8 mouse cellular contexts compared by ENCODE assay signal in the genomic region with DNA sequence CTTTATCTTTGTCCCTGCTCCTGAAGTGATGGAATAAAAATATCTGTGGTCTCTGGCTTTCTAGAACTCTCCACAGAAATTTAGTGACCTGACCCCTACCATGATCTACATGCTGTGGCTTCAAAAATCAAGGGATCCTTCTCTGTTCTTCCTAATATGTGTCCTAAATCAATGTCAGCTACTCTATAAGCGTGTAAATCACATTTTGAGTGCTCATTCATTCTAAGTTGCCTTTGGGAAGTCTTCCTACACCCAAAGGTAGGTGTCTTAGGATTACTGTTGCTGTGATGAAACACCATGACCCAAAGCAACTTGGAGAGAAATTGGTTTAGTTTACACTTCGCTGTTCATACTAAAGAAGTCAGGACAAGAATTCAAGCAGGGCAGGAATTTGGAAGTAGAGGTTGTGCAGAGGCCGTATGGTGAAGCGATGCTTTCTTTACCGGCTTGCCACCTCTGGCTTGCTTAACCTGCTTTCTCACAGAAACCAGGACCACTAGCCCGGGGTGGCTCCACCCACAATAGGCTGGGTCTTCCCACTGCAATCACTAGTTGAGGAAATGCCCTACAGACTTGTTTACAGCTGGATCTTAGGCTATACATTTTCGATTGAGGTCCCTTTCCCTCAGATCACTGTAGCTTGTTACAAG. TPM values are rescaled to one million over a fixed set of nuclear protein-coding genes. Genes with fewer than 3 reads are reported as not detected.
A peak's percentile ranks its signal among the peaks of the same experiment; 100 is the strongest.
DNase-seq lines count a peak whose midpoint lies in the region; ATAC-seq and TF ChIP-seq lines count a peak whose summit lies in the region.

No protein-coding gene starts in this region.

- H3K4me1 ChIP-seq in megakaryocyte, embryonic 14.5 days = peaks cover 42% of the 10 kb centered on the region
- peaks cover 23% of the 10 kb centered on the region for H3K4me1 ChIP-seq in embryonic facial prominence, embryonic 10.5 days
- H3K4me1 ChIP-seq in kidney, postnatal 0 days (replicated peaks; ENCODE audit: insufficient read depth, low read length) = peaks cover 7% of the 10 kb centered on the region; the same call in 1 of the 2 replicates
- H3K4me1 ChIP-seq in neural tube, embryonic 11.5 days (ENCODE audit: control insufficient read depth, insufficient read depth, low read length) = peaks cover 3% of the 10 kb centered on the region

- no peak for ATAC-seq in megakaryocyte, adult 5-6 weeks (ENCODE audit: poor library complexity, severe bottlenecking)
- no peak for ATAC-seq in kidney, postnatal 0 days (replicated peaks; ENCODE audit: low FRiP score, low read depth)
- no peak for ATAC-seq in neural tube, embryonic 11.5 days (ENCODE audit: insufficient read depth, low FRiP score, low TSS enrichment)

- 39% methylated on average over 7 of the region's 7 CpGs for WGBS in embryonic facial prominence, embryonic 10.5 days
- 23% methylated on average over 7 of the region's 7 CpGs for WGBS in kidney, postnatal 0 days
- 38% methylated on average over 7 of the region's 7 CpGs for WGBS in neural tube, embryonic 11.5 days

- peak overlapping the region; percentile 74 for H3K9ac ChIP-seq in kidney, postnatal 0 days (ENCODE audit: low read depth, low read length)
- peak overlapping the region; percentile 52 for H3K9ac ChIP-seq in neural tube, embryonic 11.5 days (ENCODE audit: low read length)

- no peaks in the 10 kb centered on the region for H3K9me3 ChIP-seq in megakaryocyte, embryonic 14.5 days
- H3K9me3 ChIP-seq in embryonic facial prominence, embryonic 10.5 days = no peaks in the 10 kb centered on the region
- H3K9me3 ChIP-seq in kidney, postnatal 0 days (replicated peaks; ENCODE audit: low read length) = no peaks in the 10 kb centered on the region
- H3K9me3 ChIP-seq in neural tube, embryonic 11.5 days (ENCODE audit: control insufficient read depth, low read length) = no peaks in the 10 kb centered on the region

- peak overlapping the region; percentile 87 for H3K4me2 ChIP-seq in kidney, postnatal 0 days (ENCODE audit: low read length)
- peak overlapping the region; percentile 65 for H3K4me2 ChIP-seq in neural tube, embryonic 11.5 days (ENCODE audit: low read depth)

- peak; percentile 45 for DNase-seq in embryonic facial prominence, embryonic 10.5 days (ENCODE audit: low spot score)
- no peak for DNase-seq in kidney, postnatal 0 days (ENCODE audit: low spot score)
- peak; percentile 19 for DNase-seq in neural tube, embryonic 11.5 days (ENCODE audit: low spot score)
- DNase-seq in urinary bladder, adult 18-20 months (ENCODE audit: low spot score in 2 of 2) = no peak
- DNase-seq in adrenal gland, adult 18-20 months (ENCODE audit: low spot score in 2 of 2) = no peak
- DNase-seq in Muller cell, postnatal 12 days (ENCODE audit: inconsistent ontology term) = no peak

- H3K4me3 ChIP-seq in megakaryocyte, embryonic 14.5 days (replicated peaks) = peak overlapping the region; percentile 94
- H3K4me3 ChIP-seq in embryonic facial prominence, embryonic 10.5 days = peak overlapping the region; percentile 84
- H3K4me3 ChIP-seq in kidney, postnatal 0 days (replicated peaks; ENCODE audit: low read depth, low read length) = peak overlapping the region; percentile 64
- H3K4me3 ChIP-seq in neural tube, embryonic 11.5 days (ENCODE audit: low read depth, low read length) = peak overlapping the region; percentile 62

- no peak for TF ChIP-seq CTCF in kidney, postnatal 0 days (IDR thresholded peaks at IDR 0.05; ENCODE audit: low read depth)

- no peaks in the 10 kb centered on the region for H3K36me3 ChIP-seq in megakaryocyte, embryonic 14.5 days (replicated peaks; ENCODE audit: low read length)
- H3K36me3 ChIP-seq in embryonic facial prominence, embryonic 10.5 days (replicated peaks) = peaks cover 25% of the 10 kb centered on the region
- H3K36me3 ChIP-seq in kidney, postnatal 0 days (ENCODE audit: insufficient read depth, low read length) = no peaks in the 10 kb centered on the region
- H3K36me3 ChIP-seq in neural tube, embryonic 11.5 days (ENCODE audit: control insufficient read depth, insufficient read depth, low read length) = no peaks in the 10 kb centered on the region

- no peaks in the 10 kb centered on the region for H3K27me3 ChIP-seq in megakaryocyte, embryonic 14.5 days (replicated peaks)
- H3K27me3 ChIP-seq in embryonic facial prominence, embryonic 10.5 days (replicated peaks; ENCODE audit: low read depth, poor library complexity, severe bottlenecking) = peaks cover 10% of the 10 kb centered on the region; the same call in 1 of the 2 replicates
- H3K27me3 ChIP-seq in kidney, postnatal 0 days (ENCODE audit: insufficient read depth, low read length) = no peaks in the 10 kb centered on the region
- H3K27me3 ChIP-seq in neural tube, embryonic 11.5 days (ENCODE audit: control insufficient read depth, insufficient read depth, low read length) = no peaks in the 10 kb centered on the region

- H3K27ac ChIP-seq in embryonic facial prominence, embryonic 10.5 days (replicated peaks) = peak overlapping the region; percentile 94
- H3K27ac ChIP-seq in kidney, postnatal 0 days = no peak overlapping the region
- peak overlapping the region; percentile 74; the same call in 1 of the 2 replicates for H3K27ac ChIP-seq in neural tube, embryonic 11.5 days (ENCODE audit: low read depth, low read length)

RNA-seq across cellular contexts. Expression of a gene that starts 1.2 kb away (rescaled TPM):
- 0.06 TPM in 1 of 2 replicates, not detected in the other for polyA plus RNA-seq in megakaryocyte, embryonic 14.5 days (2012; ENCODE audit: insufficient read depth, low replicate concordance)
- 5.3 and 5.5 TPM in 2 replicates for total RNA-seq in megakaryocyte, adult 5-6 weeks (2015)
- total RNA-seq in megakaryocyte, adult 5-6 weeks (2017) = 4.1 and 5.3 TPM in 2 replicates
- polyA plus RNA-seq in embryonic facial prominence, embryonic 10.5 days (2016; fragmentation: Nextera tagmentation; extraction: Ambion mirVana) = 20.4 and 21.0 TPM in 2 replicates
- 6.8 and 8.0 TPM in 2 replicates for polyA plus RNA-seq in kidney, postnatal 0 days (2015; fragmentation: Nextera tagmentation; extraction: Ambion mirVana)
- polyA plus RNA-seq in neural tube, embryonic 11.5 days (2014; fragmentation: Nextera tagmentation; extraction: Ambion mirVana) = 19.5 and 26.6 TPM in 2 replicates
- total RNA-seq in adrenal gland, adult 18-20 months (2021) = 10 to 100 TPM; 18.4 to 28.0 TPM

RNA-seq across cellular contexts. Expression of a gene that starts 36.1 kb away (rescaled TPM):
- 57.4 and 77.1 TPM in 2 replicates for polyA plus RNA-seq in megakaryocyte, embryonic 14.5 days (2012; ENCODE audit: insufficient read depth, low replicate concordance)
- total RNA-seq in megakaryocyte, adult 5-6 weeks (2015) = 15.2 and 16.2 TPM in 2 replicates
- 19.6 and 20.6 TPM in 2 replicates for total RNA-seq in megakaryocyte, adult 5-6 weeks (2017)
- polyA plus RNA-seq in embryonic facial prominence, embryonic 10.5 days (2016; fragmentation: Nextera tagmentation; extraction: Ambion mirVana) = 190 and 194 TPM in 2 replicates
- polyA plus RNA-seq in kidney, postnatal 0 days (2015; fragmentation: Nextera tagmentation; extraction: Ambion mirVana) = 83.4 and 87.7 TPM in 2 replicates
- 153 and 154 TPM in 2 replicates for polyA plus RNA-seq in neural tube, embryonic 11.5 days (2014; fragmentation: Nextera tagmentation; extraction: Ambion mirVana)
- 10 to 100 TPM; 32.9 to 41.2 TPM for total RNA-seq in adrenal gland, adult 18-20 months (2021)

Comparison
In these comparisons a context has a peak if more than half of its experiments do, and no peak if none do; other contexts are left out.
1. DNase-seq: peak in embryonic facial prominence, embryonic 10.5 days (single experiment) and neural tube, embryonic 11.5 days (single experiment); none in kidney, postnatal 0 days (single experiment), urinary bladder, adult 18-20 months (0 of 2), adrenal gland, adult 18-20 months (0 of 2) and Muller cell, postnatal 12 days (single experiment).
2. Peak in every context shown above with its lines, with median percentiles within 50 percentile points of each other: H3K4me3 ChIP-seq.